Mouse (Mus musculus) right cerebral cortex, adult 18-20 months (tissue): ENCODE measurements around the gene Pmp22.

Experiments used
- DNase-seq: peaks from one replicate; pipeline ENCODE4 v3.0.0; 2022; ENCODE audit warnings: mixed read lengths

Pmp22 gene

DNA sequence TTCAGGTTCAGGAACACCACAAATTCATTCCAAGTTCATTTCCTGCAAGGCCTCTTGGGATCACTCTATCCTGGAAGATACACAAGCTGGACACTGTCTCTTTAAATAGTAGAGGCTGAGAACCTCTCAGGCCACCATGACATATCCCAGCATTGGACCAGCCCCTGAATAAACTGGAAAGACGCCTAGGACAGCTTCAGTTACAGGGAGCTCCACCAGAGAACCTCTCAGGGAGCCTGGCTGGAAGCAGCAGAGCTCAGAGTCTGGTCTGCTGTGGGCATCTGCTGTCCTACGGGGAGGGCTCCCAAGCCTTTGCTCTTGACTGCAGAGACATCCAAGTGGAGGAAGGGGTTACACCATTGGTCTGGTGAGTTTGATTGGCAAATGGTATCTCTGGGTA is at the start of gene Pmp22:
TSS of gene Pmp22 (plus strand) at position 199 of the 400 bp plus-strand sequence.
- DNase-seq = no peak

DNA sequence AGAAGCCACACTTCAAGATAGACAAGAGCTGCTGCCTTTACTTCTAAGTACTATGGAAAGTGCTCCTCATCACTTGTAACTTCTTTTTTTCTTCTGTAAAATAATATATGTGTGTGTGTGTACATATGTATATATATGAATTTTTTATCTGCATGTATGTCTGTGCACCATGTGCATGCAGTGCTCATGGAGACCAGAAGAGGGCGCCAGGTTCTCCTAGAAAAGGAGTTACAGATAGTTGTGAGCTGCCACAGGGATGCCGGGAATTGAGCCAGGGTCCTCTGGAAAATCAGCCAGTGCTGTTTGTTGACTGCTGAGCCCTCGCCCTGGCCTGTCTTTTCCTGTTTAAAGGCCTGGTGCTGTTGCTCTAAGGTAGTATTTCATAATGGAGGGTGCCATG is 44.2 kb upstream of the Pmp22 start:
- no peak for DNase-seq

DNA sequence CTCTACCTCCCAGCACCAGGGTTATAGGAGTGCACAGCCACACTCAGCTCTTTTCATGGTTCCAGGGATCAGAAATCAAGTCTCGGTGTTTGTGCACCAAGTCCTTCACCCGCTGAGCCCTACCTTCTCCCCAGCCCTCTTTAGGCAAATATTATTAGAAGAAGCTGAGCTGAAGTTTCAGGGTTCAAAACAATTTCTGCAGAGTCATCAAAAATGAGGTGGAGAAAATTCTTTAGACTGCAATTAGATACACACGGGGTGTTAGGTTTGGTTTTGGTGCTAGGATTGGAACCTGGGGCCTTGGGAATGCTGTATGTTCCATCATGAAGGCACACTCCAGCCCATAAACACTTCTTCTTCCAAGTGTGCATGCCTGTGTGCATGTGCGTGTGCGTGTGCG is 40.1 kb upstream of the Pmp22 start:
- DNase-seq = no peak

DNA sequence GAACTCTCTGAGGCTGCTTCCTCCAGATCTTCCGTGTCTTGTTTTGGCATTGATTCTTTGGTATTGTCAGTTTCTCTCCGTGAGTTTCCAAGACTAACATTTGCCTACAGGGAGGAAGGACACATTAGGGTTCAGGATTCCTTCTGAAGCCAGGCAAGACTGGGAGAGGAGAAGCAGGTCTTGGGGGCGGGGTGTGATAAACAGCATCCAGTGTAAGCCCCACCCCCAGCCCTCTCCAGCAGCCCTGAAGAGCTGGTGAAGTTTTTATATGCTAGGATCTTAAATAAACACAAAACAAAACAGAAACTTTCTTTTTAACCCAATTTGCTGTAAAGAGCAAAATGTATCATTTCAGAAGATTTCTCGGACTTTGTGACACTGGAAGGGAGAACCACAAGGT is 38.6 kb upstream of the Pmp22 start:
- DNase-seq = no peak

DNA sequence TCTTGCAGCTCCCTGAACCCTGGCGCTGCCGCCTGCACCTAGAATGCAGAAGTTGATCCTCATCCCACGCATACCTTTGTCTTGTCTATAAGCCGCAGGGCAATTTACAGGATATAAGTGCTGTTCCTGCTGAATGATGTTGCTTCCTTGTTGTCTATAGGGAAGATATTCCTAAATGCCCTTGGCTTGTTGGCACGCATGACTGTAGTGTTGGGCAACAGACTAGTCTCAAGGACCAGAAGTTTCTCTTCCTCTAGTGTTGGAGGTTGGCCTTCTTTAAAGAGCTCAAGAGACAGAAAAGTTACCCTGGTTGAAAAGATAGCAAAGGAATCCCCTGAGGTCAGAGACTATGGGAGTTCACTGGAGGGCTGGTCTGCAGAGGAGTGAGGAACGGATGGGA is 37.8 kb upstream of the Pmp22 start:
- DNase-seq = no peak

DNA sequence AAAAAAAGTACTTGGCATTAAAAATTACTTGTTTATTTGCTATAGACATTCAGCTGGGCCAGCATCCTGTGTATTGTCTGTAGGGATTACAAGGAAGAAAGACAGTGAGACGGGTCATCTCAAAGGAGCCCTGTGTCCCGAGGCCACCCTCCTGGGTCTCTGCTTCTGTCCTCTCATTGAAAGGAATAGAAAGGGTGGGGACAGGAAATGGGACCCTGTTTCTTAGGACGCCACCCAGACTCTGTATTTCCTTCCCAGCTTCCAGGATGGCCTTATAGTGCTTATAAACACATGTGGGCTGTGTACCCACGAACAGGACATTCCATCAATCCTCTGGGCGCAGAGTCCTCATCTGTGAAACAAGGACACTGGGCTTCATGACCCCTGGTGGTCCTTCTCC is 36.5 kb upstream of the Pmp22 start:
- no peak for DNase-seq

DNA sequence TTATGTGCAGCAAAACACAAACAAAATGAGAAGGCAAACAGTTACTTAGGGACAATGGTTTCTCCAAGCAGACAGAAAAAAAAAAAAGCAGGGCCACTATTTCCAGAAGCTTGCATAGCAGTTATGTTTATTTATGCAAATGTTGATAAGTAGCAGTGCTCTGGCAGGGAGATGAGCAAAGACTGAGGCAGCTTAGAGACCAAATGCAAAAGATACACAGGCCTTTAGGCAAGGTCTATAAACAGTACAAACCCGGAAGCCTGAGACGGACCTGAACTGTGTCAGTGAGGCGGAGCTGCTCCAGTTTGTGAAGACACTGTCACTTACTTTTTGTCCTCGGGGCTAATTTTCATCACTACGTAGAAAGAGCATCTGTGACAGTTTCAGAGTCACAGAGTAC is 35.2 kb upstream of the Pmp22 start:
- DNase-seq = no peak

DNA sequence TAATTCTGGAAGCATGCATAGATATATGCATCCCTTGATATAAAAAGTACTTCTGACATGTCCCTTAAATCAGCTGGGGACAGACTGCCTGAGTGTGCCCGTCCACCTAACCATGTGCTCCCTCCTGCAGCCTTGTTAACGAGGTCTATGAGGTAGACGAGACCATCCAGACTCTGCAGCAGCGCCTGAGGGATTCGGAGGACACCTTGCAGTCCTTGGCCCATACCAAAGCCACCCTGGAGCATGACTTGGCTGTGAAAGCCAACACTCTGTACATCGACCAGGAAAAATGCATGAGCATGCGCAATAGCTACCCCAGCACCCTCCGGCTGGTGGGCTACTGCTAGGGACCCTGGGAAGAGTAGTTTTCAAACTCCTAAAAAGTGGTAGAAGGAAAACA is 34.3 kb upstream of the Pmp22 start:
- DNase-seq = no peak

DNA sequence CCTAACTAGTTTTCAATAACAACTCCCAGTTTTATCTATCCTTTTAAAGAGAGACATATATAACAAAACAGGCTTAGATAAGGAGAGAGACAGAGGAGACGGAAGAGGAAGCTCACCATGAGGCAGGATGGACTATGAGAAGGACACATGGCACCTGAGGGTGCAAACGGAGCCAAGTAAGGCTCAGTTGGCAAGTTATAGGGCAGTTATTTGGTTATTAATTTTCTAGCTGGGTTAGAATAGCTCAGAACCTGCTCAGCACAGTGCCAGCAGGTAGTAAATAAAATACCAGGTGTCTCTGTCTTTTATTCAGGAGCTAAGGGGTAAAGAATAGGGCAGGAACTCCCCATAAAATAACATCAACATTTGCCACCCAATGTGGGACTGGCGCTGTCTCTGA is 30.8 kb upstream of the Pmp22 start:
- no peak for DNase-seq

DNA sequence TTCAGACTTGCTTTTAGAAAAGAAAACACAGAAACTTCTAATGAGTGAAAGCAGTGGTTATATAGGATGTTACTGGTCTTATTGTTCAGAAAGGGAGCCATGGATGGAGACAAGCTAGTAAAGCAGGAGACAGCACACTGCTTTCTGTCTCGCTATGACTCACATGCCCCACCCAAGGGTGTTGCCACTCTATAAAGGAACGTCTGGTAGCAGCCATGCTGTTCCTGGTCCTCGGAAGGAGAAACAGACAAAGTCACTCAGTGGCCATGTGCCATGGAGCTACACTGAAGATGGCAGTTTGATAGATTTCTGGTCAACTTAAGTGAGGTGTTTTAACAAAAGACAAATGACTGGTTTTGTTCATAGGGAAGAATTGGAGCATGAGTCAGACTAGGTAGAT is 29.4 kb upstream of the Pmp22 start:
- no peak for DNase-seq

DNA sequence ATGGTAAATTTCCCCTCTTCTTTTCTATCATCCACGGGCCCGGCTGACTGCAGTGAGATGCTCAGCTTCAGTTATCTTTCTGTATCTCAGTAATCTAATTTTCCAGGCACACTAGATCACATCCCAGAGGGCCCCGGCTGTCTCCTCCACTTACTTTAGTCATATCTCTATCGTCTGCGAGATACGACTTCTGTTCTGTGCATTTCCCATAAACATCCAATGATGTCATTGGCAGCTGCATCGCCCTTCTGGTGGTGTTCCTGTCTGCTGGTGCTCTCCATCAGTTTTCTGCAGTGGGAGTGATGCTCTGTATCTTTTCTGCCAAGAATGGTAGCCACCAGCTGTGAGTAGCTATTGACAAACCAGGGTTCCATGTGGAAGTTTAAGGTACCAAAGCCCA is 25.5 kb upstream of the Pmp22 start:
- peak; percentile 20 for DNase-seq

DNA sequence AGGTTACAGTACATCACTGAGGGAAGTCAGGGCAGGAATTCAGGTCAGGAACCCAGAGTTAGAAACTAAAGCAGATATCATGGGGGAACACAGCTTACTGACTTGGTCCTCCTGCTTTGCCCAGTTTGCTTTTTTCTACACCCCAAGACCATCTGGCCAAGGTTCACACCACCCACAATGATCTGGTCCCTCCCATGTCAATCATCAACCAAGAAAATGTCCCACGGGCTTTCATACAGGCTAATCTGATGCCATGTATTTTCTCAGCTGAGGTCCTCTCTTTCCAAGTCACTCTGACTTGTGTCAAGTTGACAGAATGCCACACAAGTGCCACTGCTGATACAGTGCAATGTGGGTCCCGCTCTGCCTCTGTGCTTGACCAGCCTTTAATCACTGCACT is 24.8 kb upstream of the Pmp22 start:
- no peak for DNase-seq

DNA sequence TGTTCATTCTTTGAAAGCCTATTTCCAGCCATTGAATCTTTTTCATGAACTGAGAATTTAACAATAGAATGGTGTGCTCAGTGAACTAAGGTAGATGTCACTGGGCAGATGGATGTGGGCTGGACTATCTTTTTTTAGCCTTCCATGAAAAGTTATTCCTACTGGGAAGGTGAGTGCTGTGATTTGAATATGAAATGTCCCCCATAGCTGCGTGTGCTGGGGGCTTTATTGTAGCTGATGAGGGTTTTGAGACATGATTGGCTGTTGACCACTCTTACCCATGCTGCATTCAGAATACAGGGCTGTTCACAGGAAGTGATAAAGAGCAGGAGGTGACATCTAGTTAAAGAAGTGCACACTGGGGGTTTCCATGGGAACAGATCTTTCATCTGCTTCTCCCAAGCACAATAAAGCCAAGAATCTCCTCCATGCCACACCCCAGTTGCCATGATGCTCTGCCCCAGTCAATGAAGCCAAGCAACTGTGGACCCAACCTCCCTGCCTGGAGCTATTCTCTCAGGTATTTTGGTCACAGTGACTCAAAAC is 19.5 kb upstream of the Pmp22 start:
- DNase-seq = no peak

DNA sequence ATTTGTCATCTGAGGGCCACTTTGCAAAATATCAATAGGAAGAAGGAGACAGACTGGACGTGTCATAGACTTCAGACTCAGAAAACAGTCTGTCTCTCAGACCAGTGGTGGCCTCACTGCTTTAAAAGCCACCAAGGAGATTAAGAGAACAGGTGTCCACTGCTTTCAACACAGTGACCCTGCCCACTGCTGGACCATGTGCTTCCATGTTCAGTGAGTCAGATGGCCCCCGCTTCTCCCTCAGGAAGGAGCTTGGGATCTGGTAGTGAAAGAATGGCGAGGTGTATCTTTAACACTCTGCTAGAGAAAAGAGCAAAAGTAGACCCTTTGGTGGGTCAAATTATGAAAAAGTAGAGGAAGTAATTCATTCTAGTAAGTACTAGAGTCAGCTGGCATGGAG is 18.5 kb upstream of the Pmp22 start:
- DNase-seq = no peak

DNA sequence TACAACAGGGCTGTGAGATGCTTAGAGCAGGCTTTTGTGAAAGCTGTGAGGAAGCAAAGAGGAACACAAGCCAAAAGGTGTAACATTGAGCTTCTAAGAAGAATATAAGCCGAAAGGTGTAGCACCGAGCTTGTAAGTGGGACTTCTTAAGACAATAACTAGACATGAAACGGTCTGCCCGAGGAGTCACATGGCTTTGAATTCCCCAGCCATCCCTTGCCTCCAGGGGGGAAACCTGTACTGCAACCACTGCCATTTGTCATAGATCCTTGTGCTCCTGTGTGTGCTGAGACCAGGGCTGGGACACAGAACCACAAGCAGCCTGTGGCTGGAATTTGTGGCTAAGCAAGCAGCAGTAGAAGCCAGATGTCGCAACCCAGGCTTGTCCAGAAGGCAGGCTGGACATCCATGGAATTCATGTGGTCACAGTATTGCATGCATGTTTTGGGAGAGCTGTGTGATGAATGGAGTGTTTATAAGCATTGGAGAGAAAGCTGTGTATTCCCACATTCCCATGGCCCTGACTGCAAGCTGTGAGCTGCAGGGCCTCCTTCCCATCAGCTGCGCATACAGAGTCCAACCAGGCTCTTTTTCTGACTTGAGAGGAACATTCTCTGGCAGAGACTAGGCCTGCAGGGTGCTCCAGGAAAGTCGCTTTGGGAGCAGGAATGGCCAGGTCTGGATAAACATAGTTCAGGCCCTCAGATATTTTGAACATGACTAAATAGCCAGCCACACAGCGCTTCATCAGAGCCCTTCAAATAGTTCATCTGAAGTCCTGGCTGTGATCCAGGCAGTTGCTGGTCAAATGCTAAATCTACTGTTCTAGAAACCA is 13.8 kb upstream of the Pmp22 start:
- DNase-seq = no peak

DNA sequence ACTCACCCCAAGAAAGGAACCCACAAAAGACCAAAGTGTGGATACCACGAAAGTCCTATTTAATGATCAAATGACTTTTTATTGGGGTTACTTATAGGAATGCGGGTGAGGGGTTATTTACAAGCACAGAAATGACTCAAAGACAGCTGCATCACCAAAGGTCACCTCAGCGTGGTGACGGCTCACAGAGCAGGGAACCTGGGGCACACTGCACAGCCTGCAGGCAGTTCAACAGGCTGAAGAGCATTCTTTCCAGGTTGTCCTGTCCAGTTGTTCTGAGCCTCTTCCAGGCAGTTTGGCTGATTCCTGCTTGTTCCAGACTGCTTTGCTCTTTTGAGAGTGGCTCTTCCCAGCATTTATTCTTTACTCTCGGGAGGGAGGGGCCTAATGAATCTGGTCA is 12.1 kb upstream of the Pmp22 start:
- no peak for DNase-seq

DNA sequence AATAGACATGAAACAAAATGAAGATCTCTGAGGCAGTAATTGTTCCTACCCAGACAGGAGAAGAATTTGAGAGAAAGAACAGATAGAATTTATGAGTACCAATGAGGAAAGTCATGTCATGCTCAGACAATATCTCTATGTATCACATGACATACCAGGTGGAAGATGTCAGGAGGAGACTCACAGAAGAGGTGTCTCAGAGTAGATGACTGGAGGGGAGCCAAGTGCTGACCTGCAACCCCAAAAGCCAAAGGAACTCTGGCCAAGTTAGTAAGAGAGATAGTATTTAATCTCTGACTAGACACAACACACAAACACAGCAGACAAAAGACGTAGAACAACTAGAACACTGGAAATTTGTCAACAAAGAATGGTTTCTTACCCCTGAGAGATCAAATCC is 11.5 kb upstream of the Pmp22 start:
- DNase-seq = no peak

DNA sequence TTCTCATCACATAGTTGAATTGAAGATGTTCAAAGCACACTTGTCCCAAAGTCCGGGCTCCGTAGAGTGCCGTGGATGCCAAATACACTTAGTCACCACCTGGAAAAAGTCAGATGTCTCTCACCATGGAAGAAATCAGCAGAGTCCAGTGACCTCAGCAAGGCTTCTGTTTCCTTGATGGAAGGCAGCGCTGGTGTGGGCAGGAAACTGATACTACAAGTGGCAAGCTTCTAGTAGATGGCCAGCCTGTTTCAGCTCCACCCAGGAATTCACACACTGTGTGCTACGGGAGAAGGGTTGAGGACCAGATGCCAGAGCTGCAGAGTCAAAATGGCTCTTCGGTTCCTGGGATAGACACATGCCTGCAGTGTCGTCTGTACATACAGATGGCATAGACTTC is 9.0 kb upstream of the Pmp22 start:
- no peak for DNase-seq

DNA sequence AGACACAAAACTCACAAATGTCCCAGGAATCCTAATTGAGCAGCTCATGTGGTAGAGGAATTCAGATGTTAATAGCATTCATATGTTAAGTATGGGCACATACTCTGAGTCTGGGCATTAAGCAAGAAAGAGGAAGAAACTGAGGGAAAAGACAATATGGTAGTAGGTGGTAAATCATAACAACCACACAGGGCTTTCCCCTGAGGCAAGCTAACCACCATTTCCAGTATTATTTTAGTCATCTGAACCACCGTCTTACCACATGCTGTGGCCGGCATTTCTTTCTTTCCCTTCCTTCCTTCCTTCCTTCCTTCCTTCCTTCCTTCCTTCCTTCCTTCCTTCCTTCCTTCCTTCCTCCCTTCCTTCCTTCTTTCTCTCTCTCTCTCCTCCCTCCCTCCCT is 6.5 kb upstream of the Pmp22 start:
- DNase-seq = no peak

DNA sequence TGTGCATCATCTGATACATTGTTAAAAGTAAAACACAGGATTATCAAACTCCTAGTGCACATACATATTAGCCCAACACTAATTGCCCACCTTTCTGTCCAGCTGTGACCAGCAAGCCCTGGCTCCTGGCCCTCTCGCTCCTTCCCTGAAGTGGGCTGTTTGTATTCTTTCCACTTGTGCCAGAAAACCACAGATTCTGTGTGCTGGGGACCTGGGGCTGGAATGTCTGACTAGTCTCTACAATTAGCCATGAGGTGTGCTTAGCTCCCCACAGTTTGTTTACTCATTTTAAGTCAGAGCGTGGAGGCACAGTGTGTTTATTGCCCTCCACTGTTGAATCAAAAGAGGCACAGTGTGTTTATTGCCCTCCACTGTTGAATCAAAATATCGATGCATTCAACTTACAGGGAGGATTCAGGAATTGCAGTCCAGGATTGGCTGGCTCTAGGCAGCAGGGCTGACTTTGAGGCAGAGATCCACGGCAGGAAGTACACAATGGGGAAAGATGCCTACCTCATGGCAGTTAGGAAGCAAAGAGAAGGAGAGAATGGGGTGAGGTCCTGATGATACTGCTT is 5.9 kb upstream of the Pmp22 start:
- no peak for DNase-seq

DNA sequence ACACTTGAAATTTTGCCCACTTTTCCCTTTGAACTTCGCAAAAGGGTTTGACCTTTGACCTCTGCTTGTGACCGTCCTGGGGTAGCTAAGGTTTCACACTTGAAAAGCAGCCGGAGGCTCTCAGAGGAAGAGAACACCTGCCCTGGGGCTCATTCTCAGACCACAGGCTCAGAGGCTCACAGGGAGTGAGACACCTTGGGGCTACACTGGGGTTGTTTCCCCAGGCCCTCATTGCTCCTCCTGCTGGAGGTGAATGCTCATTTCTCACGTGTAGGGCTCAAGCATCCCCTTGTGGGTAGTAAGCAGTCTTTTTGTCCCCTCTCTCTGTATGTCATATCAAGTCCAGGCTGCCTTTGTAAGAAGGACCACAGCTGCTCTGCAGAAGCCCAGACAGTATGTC is 4.5 kb upstream of the Pmp22 start:
- no peak for DNase-seq

DNA sequence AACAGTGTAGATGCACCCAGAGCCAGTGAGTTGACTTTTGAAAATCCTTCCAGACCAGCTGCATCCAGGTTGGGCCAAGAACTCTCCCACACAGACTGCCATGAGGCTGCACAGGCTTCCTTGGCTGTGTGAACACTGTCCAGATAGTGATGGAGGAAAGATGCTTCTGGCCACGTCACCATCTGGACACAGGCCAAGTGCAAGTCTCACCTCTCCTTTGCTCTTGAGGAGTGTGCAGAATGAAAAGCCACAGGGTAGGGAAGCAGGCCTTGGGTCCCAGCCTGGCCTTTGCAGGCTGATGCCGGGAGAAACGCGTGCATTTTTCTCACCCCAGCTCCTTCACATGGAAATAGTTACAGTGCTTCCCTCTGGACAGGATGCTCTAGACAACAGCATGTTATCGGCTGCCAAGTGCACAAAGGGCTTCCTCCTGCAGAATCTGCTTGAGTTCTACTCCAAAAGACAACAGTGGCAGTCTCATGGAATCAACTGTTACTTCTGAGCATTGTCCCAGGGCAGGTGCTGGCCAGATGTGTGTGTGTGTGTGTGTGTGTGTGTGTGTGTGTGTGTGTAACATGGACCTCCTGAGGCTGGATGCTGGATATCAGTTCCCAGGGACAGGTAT is 2.8 kb upstream of the Pmp22 start:
- DNase-seq = no peak

DNA sequence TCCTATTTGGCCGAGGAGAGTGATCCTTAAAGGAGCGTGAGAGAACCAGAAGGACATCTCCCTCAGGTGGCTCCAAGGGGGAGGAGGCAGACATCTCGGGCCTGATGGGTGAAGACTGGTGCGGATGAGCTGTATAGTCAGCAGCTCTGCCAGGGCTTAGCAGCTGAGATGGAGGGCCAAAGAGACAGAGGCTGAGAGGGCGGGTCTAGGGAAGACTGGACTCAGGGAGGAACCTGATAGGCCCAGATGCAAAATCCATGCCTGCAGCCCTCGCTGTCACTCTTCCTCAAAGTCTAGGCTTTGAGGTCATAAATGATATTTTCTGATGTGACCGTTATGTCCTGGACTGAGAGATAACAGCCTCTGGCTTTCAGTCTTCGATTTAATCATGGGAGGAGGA is 1.8 kb upstream of the Pmp22 start:
- DNase-seq = no peak

DNA sequence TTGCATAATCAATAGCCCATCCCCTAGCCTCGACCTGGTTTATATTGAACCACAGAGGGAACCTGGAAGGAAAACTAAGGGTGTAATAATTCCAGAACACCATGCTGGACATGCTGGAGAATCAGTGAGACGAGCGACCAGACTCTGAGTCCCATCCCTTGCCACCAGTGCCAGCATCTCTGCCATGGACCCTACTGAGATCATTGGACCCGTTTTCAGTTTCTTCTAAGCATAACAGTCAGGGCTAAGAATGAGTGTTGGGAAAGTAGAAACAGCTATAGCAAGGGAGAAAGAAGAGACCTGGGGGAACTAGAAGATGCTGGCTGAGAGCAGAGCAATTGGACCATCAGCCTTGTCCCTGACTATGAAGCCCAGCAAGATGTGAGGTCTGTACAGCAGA is 1.3 kb upstream of the Pmp22 start:
- DNase-seq = no peak
